Mouse (Mus musculus): Measurements from ENCODE around the gene Mtrr.

DNA sequence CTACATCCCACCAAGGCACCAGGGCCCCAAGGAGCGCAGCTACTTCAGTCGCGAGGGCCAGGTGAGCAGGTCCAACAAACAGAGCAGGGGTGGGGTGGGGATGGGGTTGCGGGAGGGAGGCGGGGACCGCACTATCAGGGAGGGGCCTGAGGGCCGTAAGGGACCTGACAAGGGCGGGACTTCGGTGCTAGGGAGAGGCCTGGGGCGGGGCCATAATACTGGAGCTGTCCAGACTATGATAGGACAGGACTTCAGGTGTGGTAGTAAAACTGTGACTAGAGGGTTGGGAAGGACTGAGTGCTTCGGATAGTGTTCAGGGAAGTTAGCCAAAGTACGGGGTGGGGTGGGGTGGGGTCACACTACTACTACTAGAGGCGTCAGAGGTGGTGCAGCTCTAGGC, 15.7 kb upstream of the Mtrr start:
- TF ChIP-seq USF1 (IDR thresholded peaks at IDR 0.05; ENCODE audit: low read depth) (no peak), MAX (IDR thresholded peaks at IDR 0.05; ENCODE audit: low read depth) (no peak), POLR2A (IDR thresholded peaks at IDR 0.05; ENCODE audit: insufficient read length, low read depth) (no peak)
